Mouse (Mus musculus) embryonic fibroblast, embryonic 13.5 days (primary cell): Measurements from ENCODE around the gene Cab39l.

Experiments
- CTCF ChIP-seq: IDR thresholded peaks from 2 replicates; pipeline ENCODE4 v1.5.1; 2011; ENCODE audit warnings: mild to moderate bottlenecking, control low read depth, low read length, moderate library complexity, borderline replicate concordance; ENCODE audit not compliant: insufficient read depth
- POLR2A ChIP-seq: IDR thresholded peaks from 2 replicates; pipeline ENCODE4 v1.6.1; 2011; ENCODE audit warnings: low read depth, mild to moderate bottlenecking, control low read depth, low read length, moderate library complexity

DNA sequence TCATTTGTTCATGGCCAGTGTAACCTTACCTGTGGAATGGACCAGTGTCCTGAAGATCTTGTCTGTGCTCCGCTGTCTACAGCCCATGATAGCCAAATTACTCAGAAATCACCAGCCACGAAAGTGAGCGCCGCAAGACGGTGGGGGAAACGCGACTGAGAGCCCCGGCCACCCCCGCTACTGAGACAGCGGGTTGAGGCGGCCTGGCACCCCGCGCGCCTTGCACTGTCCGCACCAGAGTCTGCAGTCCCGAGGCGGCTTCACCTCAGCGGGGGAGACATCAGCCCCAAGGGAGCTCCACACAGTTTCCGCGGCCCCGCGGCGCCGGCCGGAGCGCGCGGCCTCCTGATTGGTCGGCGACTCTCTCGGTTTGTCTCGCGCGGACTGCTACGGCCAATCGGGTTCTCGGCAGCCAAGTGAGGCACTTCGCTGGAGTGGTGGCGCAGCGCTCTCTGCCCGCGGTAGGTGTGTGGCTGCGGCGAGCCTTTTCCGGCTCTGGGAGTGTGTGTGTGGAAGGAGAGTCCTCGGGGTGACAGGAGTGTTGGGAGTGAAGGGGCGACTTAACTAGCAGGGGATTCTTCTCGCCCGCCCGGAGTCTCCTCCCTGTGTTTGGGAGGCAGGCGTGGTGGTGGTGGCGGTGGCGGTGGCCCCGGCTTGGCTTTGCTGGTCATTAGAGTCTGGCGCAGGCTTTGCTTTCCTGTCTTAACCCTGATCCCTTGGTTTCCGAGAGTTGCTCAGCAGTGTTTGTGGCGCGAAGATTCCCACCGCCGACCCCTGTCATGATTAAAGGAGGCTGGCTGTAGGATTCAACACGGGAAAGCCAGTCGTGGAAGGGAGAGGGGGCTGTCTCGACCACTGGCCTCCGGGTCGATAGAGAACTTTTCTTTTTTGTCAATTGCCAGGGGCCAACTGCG is at the start of gene Cab39l, which contains the start of gene Setdb2:
- TF ChIP-seq CTCF (no peak; the same call in 1 of the 2 replicates), POLR2A (peak; percentile 89)
